Mouse (Mus musculus): ENCODE results near the gene Dhx29.

DNA sequence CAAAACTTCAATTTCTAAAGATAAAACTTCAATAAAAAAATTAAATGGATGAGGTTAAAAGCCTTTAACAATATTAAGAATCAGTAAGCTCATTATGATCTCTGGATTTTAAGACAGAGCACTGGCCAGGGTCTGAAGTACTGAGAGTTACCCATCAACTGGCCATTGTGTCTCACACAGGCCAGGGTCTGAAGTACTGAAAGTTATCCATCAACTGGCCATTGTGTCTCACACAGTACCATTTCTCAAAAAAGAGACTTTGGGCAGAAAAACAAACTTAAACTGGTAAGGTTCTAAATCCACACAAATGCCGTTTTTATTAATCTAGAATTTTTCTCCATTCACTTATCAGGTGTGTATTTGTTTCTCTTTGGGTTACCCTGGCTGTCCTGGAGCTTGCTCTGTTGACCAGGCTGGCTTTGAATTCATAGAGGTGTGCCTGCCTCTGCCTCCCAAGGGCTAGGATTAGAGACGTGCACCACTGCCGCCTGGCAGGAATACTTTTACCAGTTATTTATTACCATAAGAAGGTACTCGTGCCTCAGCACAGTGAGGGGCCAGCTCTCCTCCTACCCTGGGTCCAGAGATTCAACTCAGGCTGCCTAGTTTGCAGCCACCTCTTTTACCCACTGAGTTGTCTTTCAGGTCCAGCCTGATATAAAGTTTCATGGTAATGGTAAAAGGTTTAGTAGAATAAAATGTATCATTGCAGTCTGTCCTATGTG lies 8.0 kb upstream of the Dhx29 start:
- TF ChIP-seq POLR2A (IDR thresholded peaks at IDR 0.05; ENCODE audit: insufficient read depth, low read length) (no peak), CTCF (IDR thresholded peaks at IDR 0.05; ENCODE audit: low read depth, low read length) (no peak), EP300 (IDR thresholded peaks at IDR 0.05; ENCODE audit: insufficient read depth, low read depth, low read length) (no peak)
